Mouse (Mus musculus): ENCODE data around the gene Klhl22. TPM values are rescaled to one million over a fixed set of nuclear protein-coding genes. Genes with fewer than 3 reads are reported as not detected.

Gene Klhl22
- total and polyA plus RNA-seq, 2 experiments from 2014 or later = 79.3 to 156 TPM

- no peaks in the 10 kb centered on the region for H3K4me1 ChIP-seq (ENCODE audit: insufficient read depth, low read length)
- H3K27ac ChIP-seq (ENCODE audit: low read depth, low read length) = no peak overlapping the region
- DNase-seq (ENCODE audit: low spot score) (no peak), ATAC-seq (ENCODE audit: low FRiP score) (no peak)
- no peak overlapping the region for H3K4me3 ChIP-seq (ENCODE audit: low read depth, low read length)
- 92% methylated on average over 7 of the region's 7 CpGs for WGBS
- no peaks in the 10 kb centered on the region for H3K27me3 ChIP-seq (ENCODE audit: insufficient read depth, low read length)
- H3K36me3 ChIP-seq (ENCODE audit: insufficient read depth, low read length) = peaks cover 70% of the 10 kb centered on the region
- H3K9me3 ChIP-seq (ENCODE audit: low read length) = no peaks in the 10 kb centered on the region
- no peak overlapping the region for H3K4me2 ChIP-seq (ENCODE audit: low read depth, low read length, poor library complexity, severe bottlenecking)
- TF ChIP-seq CTCF (IDR thresholded peaks at IDR 0.05) = no peak
- no peak overlapping the region for H3K9ac ChIP-seq (replicated peaks; ENCODE audit: low read length, poor library complexity, severe bottlenecking)
Observed at GRCm38 (mm10) chr16:17842437-17842836, 83.0 kb downstream of the Klhl22 start.

Other genes with a start within 250 kb of the Klhl22 start
- 59.3 and 65.5 TPM in 2 replicates for gene Thap7, start 228.5 kb upstream of the Klhl22 start, total RNA-seq (2014; rRNA removed)
- 57.1 and 64.1 TPM in 2 replicates for gene Thap7, start 228.5 kb upstream of the Klhl22 start, polyA plus RNA-seq (2015; fragmentation: Nextera tagmentation; extraction: Ambion mirVana)
- gene Lrrc74b, start 198.4 kb upstream of the Klhl22 start, total RNA-seq (2014; rRNA removed) = 1.1 and 2.9 TPM in 2 replicates
- gene Lrrc74b, start 198.4 kb upstream of the Klhl22 start, polyA plus RNA-seq (2015; fragmentation: Nextera tagmentation; extraction: Ambion mirVana) = 2.1 and 2.5 TPM in 2 replicates
- gene P2rx6, start 197.7 kb upstream of the Klhl22 start, total RNA-seq (2014; rRNA removed) = 1.1 and 2.6 TPM in 2 replicates
- 2.9 TPM in 2 replicates for gene P2rx6, start 197.7 kb upstream of the Klhl22 start, polyA plus RNA-seq (2015; fragmentation: Nextera tagmentation; extraction: Ambion mirVana)
- gene Slc7a4, start 176.4 kb upstream of the Klhl22 start, total RNA-seq (2014; rRNA removed) = 69.7 and 76.6 TPM in 2 replicates
- gene Slc7a4, start 176.4 kb upstream of the Klhl22 start, polyA plus RNA-seq (2015; fragmentation: Nextera tagmentation; extraction: Ambion mirVana) = 45.7 and 46.5 TPM in 2 replicates
- 49.9 and 58.5 TPM in 2 replicates for gene Smpd4, start 140.3 kb upstream of the Klhl22 start, total RNA-seq (2014; rRNA removed)
- gene Smpd4, start 140.3 kb upstream of the Klhl22 start, polyA plus RNA-seq (2015; fragmentation: Nextera tagmentation; extraction: Ambion mirVana) = 23.4 and 24.7 TPM in 2 replicates
- gene Ccdc74a, start 113.1 kb upstream of the Klhl22 start, total RNA-seq (2014; rRNA removed) = 22.5 and 25.3 TPM in 2 replicates
- 30.8 and 35.5 TPM in 2 replicates for gene Ccdc74a, start 113.1 kb upstream of the Klhl22 start, polyA plus RNA-seq (2015; fragmentation: Nextera tagmentation; extraction: Ambion mirVana)
- gene Med15, start 26.7 kb upstream of the Klhl22 start, total RNA-seq (2014; rRNA removed) = 58.3 and 60.7 TPM in 2 replicates
- gene Med15, start 26.7 kb upstream of the Klhl22 start, polyA plus RNA-seq (2015; fragmentation: Nextera tagmentation; extraction: Ambion mirVana) = 43.0 and 49.3 TPM in 2 replicates
- 8.5 and 12.6 TPM in 2 replicates for gene Scarf2, start 37.7 kb downstream of the Klhl22 start, total RNA-seq (2014; rRNA removed)
- 2.1 and 2.4 TPM in 2 replicates for gene Scarf2, start 37.7 kb downstream of the Klhl22 start, polyA plus RNA-seq (2015; fragmentation: Nextera tagmentation; extraction: Ambion mirVana)
- 7.0 and 13.5 TPM in 2 replicates for gene B830017H08Rik, start 73.5 kb downstream of the Klhl22 start, total RNA-seq (2014; rRNA removed)
- gene B830017H08Rik, start 73.5 kb downstream of the Klhl22 start, polyA plus RNA-seq (2015; fragmentation: Nextera tagmentation; extraction: Ambion mirVana) = 7.8 and 8.5 TPM in 2 replicates
- 2.4 and 12.8 TPM in 2 replicates for gene Car15, start 78.7 kb downstream of the Klhl22 start, total RNA-seq (2014; rRNA removed)
- gene Car15, start 78.7 kb downstream of the Klhl22 start, polyA plus RNA-seq (2015; fragmentation: Nextera tagmentation; extraction: Ambion mirVana) = 1.7 and 2.0 TPM in 2 replicates
- gene Gm20518, start 132.1 kb downstream of the Klhl22 start, total RNA-seq (2014; rRNA removed) = 0.66 and 1.6 TPM in 2 replicates
- gene Gm20518, start 132.1 kb downstream of the Klhl22 start, polyA plus RNA-seq (2015; fragmentation: Nextera tagmentation; extraction: Ambion mirVana) = 0.15 and 0.25 TPM in 2 replicates
- not detected in 2 replicates for gene Tssk1, start 134.6 kb downstream of the Klhl22 start, total RNA-seq (2014; rRNA removed)
- 0.07 TPM in 1 of 2 replicates, not detected in the other for gene Tssk1, start 134.6 kb downstream of the Klhl22 start, polyA plus RNA-seq (2015; fragmentation: Nextera tagmentation; extraction: Ambion mirVana)
- gene Dgcr2, start 138.9 kb downstream of the Klhl22 start, total RNA-seq (2014; rRNA removed) = 161 and 178 TPM in 2 replicates
- 94.0 and 95.9 TPM in 2 replicates for gene Dgcr2, start 138.9 kb downstream of the Klhl22 start, polyA plus RNA-seq (2015; fragmentation: Nextera tagmentation; extraction: Ambion mirVana)
- gene Tssk2, start 139.0 kb downstream of the Klhl22 start, total RNA-seq (2014; rRNA removed) = not detected in 2 replicates
- not detected in 2 replicates for gene Tssk2, start 139.0 kb downstream of the Klhl22 start, polyA plus RNA-seq (2015; fragmentation: Nextera tagmentation; extraction: Ambion mirVana)
- gene Ess2, start 151.7 kb downstream of the Klhl22 start, total RNA-seq (2014; rRNA removed) = 40.4 and 52.2 TPM in 2 replicates
- gene Ess2, start 151.7 kb downstream of the Klhl22 start, polyA plus RNA-seq (2015; fragmentation: Nextera tagmentation; extraction: Ambion mirVana) = 41.3 and 43.4 TPM in 2 replicates
- 0.61 TPM in 1 of 2 replicates, not detected in the other for gene Gsc2, start 155.4 kb downstream of the Klhl22 start, total RNA-seq (2014; rRNA removed)
- gene Gsc2, start 155.4 kb downstream of the Klhl22 start, polyA plus RNA-seq (2015; fragmentation: Nextera tagmentation; extraction: Ambion mirVana) = 0.31 and 0.52 TPM in 2 replicates
- gene Slc25a1, start 168.6 kb downstream of the Klhl22 start, total RNA-seq (2014; rRNA removed) = 178 and 184 TPM in 2 replicates
- gene Slc25a1, start 168.6 kb downstream of the Klhl22 start, polyA plus RNA-seq (2015; fragmentation: Nextera tagmentation; extraction: Ambion mirVana) = 146 and 155 TPM in 2 replicates
- gene Vpreb2, start 220.8 kb downstream of the Klhl22 start, total RNA-seq (2014; rRNA removed) = not detected in 2 replicates
- not detected in 2 replicates for gene Vpreb2, start 220.8 kb downstream of the Klhl22 start, polyA plus RNA-seq (2015; fragmentation: Nextera tagmentation; extraction: Ambion mirVana)

Data from midbrain, postnatal 0 days (tissue).